Mouse (Mus musculus) cerebellum, postnatal 10 days (tissue): Measurements from ENCODE around the gene Acvr2b.
"Not testable (repeated sequence)": the region's sequence is repeated elsewhere in the genome, so short reads cannot be mapped to it uniquely, and the experiment has no call there.

Source experiments
- DNase-seq, 2 experiments: peaks; one replicate each; pipeline ENCODE4 v3.0.0; 2021; ENCODE audit warnings: mixed read lengths in 2 of 2

Acvr2b gene

DNA sequence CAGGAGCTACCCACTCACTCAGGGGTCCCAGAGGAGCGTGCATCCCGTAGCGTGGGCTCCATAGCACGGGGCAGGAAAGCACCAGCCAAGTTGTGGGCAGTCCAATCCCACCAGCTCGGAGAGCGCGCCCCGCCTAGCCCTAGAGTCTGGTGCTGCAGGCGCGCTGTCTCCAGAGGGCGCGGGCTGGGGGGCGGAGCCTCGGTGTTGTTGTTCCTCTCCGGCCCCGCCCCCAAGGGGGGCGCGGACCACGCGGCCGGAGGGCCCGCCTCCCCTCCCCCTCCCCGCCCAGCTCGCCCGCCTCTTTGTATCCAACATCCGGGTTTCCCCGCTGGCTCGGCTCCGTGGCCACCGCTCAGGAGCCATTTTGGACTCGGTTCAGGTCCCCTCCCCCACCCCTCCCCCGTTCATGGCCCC lies at the start of gene Acvr2b:
Gene Acvr2b (plus strand): TSS at position 318 of the 414 bp plus-strand sequence.
- DNase-seq, result peak; percentile 98 to 99

DNA sequence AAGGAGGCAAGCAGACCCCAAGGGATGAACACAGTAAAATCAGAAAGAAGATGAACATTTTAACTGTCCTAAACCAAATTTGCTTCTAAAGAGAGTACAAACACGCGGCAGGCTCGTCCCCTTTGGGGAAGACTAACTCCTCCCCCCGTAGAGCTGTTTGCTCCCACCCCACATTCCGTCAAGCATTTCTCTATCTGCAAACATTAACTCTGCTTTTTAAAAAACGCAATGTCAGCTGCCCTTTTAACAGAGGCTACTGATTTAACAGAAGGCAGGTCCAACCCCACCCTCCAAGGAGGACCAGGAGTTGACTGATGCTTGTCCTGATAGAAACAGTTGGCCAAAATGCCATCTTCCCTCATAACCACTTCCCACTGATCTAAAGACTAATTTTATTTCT lies 48.0 kb upstream of the Acvr2b start:
- no peak for DNase-seq

DNA sequence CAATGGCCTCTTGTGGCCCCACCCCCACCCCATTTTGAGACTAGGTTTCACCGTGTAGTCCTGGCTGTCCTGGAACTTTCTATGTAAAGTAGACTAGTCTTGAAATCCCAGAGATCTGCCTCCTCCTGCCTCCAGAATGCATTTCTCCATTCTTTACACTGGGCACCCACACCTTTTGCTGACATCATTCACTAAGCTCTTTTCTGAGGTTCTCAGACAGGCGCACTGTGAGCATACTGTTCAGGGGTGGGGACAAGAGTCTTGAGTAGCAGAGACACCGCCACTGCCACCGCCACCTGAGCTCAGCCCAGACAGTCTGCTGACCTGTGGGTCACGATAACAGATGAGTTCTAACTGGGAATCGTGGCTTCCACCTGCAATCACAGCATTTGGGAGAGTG lies 46.0 kb upstream of the Acvr2b start:
- no peak for DNase-seq

DNA sequence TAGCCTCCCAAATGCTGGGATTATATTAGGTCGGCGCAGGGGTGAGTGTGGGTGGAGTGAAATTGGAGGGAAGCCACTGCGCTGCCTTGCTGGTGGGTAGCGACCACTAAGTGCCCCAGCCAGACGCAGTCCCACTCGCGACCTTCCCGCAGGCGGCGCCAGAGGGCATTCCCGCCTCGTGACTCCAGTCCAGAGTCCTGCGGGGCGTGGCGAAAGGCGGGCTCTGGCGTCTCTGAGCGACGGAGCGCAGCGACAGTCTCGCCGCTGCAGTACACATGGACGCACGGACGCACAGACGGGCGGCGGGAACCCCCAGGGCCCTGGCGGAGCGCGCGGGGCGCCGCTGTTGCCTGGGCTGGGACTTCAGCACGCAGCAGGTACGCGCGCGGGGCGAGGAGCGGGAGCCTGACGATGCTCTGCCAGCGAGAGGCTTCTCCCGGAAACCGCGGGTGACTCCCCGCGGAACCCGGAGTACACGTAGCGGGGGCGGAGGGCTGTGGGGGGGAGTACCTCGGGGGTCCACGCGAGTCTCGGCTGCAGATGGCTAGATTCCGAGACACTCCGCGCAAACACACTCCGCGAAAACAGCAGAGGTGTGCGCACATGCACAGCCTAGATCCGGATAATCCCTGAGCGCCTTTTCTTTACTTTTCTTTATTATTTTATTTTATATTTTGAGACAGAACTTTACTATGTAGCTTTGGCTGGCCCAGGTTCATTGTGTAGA lies 44.4 kb upstream of the Acvr2b start, which contains the start of gene Xylb:
Gene Xylb (plus strand): TSS at position 51 of the 727 bp plus-strand sequence.
- DNase-seq, result peak; percentile 97 to 98

DNA sequence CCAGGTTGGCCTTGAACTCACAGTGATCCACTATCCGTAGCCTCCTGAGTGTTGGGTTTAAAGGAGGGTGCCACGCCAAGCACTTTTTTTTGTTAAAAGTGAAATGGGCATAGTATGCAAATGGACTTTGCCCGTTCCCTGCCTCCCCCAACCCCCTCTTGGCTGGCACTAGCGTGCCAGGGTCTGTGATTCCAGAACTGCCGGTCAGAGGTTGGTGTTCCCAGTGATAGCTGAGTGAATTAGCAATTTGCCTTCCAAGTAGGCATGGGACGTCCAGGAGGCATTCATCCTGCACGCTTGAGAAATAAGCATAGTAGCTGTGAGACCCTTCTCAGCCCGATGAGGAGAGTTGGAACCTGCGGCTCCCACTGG lies 43.9 kb upstream of the Acvr2b start:
- DNase-seq, result peak in 1 of 2 experiments; percentile 29

DNA sequence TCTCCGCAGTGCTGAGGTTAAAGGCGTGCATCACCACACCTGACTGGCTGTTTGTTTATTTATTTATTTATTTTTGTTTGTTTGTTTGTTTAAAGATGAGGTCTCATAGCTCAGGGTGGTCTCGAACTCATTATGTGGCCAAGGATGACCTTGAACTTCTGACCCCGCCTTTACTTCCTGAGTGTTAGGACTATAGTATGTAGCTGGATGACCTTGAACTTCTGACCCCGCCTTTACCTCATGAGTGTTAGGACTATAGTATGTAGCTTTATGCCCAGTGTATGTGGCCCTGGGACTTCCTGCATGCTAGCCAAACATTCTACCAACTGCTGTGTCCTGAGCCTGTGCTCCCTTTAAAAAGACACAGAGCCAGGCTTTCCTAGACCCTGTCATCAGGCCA lies 40.5 kb upstream of the Acvr2b start:
- no peak for DNase-seq

DNA sequence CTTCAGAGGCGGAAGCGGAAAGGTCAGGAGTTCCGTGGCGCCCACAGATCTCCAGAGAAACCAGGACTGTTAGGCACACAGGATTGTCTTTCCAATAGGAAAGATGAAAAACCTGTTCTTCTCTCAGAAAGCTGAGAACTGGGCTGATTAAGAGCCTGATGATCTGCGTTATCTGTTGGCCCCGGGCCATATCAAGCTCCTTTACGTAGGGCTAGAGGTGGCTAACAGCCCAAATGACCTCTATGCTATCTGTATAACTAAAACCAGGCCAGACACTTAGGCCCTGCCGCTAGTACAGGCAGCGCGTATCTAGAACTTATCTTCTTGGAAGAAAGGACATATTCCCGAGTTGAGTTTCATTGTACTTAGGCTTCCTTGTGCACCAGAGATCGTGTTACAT lies 38.7 kb upstream of the Acvr2b start:
- DNase-seq, result no peak

DNA sequence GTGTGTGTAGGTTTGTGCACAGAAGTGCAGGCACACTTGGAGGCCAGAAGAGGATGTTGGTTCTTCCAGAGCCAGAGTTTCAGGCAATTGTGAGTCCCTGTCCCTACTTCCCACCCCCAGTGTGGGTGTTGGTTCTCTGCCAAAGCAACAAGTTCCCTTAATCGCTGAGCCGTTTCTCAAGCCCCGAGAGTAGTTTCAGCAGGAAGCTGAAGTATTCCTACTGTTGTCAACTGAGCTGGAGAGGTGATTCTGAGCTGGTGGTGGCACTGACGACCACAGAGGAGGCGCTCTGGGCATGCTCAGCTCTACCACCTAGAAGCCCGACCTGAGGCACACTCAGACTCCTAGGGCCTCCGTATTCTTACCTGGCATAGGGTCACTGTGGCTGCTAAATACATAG lies 36.6 kb upstream of the Acvr2b start, which contains the start of gene Slc22a14:
Gene Slc22a14 (minus strand): TSS at position 270 of the 400 bp plus-strand sequence.
- DNase-seq, result no peak

DNA sequence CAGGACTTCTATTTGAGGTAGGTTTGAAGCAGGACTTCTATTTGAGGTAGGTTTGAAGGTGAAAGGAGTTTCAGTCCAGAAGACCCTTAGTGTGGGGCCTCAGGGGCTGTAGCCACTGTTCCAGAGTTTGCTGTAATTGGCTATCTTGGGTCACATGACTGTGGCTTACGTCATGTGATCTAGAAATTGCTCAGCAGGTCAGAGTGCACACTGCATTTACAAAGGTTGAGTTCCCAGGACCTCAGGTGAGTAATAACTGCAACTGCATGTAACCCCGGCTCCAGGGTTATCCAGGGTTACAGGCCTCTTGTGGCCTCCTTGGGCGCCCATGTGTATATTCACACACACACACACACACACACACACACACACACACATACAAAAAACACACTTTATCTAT lies 33.6 kb upstream of the Acvr2b start:
- no peak for DNase-seq

DNA sequence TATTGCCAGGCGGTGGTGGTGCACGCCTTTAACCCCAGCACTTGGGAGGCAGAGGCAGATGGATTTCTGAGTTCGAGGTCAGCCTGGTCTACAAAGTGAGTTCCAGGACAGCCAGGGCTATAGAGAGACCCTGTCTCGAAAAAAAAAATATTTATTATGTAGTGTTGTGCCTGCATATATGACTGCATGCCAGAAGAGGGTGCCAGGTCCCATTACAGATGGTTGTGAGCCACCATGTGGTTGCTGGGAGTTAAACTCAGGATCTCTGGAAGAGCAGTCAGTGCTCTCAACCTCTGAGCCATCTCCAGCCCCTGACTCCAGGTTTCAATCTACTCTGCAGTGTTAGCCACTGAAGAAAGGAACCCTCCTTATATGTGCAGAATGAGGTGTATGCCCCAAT lies 31.1 kb upstream of the Acvr2b start:
- DNase-seq, result not testable (repeated sequence)

DNA sequence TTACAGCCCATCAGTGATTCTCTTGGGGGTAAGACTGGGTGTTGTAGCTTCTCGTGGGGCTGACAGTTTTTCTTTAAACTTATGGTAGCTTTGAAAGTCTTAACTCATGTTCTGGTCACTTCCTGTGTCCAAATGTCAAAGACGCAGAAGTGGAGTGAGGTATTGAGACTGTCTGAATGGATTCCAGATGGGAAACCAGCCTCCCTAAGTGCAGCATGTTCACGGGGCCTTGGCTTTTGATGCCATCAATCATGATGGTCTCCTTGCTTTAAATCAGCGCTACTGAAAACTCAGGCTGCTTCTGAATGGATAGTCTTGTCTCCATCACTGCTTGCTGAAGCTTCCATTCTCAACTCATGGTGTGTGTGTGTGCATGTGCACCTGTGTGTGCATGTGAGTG lies 30.7 kb upstream of the Acvr2b start:
- DNase-seq, result no peak

DNA sequence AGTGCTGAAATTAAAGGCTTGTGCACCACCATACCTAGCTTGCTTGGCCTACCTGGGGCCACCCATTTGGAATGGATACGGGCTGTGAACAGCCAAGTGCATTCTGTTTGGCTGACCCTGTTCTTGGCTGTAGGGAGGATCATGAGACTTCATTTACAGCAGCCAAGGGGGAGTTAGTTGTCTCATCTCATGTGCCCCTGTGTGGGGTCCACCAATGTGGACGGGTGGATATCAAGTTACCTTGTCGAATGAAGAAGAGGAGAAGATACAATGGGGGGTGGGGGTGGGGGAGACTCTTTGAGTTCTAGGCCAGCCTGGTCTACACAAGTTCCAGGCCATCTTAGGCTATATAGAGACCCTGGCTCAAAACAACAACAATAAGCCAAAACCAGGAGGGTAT lies 26.9 kb upstream of the Acvr2b start:
- DNase-seq, result no peak

DNA sequence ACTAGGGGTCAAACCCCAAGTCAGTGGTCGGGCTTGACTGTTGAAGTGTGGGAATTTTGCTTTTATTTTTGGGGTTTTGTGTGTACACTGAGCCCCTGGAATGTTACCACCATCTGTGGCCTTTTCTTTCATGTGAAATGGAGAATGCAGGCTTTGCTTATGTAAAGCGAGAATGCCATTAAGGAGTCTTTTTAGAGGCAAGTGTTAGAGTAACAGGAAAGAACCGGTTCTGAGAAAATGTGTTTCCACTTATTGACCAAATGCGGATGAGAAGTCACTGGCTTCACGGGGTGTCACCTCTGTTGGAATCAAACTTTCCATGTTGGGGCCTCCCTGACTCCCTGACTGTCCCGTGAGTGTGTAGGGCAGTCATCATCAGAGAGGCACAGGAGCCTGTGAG lies 26.4 kb upstream of the Acvr2b start:
- DNase-seq, result no peak

DNA sequence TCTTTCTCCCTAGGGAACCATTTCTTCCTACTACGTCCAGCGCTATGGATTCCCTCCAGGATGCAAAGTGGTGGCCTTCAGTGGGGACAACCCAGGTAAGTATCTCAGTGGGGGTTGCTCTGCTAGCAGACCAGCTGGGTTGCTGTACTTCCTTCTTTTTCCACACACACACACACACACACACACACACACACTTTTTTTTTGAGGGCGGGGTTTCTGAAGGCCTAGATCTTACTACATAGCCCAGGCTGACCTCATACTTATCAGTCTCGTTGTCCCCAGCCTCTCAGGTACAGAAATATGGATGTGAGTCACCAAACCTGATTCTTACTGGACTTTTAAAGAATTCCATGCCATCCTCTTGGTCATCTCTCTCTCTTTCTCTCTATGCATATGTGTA lies 23.7 kb upstream of the Acvr2b start:
- DNase-seq, result no peak

DNA sequence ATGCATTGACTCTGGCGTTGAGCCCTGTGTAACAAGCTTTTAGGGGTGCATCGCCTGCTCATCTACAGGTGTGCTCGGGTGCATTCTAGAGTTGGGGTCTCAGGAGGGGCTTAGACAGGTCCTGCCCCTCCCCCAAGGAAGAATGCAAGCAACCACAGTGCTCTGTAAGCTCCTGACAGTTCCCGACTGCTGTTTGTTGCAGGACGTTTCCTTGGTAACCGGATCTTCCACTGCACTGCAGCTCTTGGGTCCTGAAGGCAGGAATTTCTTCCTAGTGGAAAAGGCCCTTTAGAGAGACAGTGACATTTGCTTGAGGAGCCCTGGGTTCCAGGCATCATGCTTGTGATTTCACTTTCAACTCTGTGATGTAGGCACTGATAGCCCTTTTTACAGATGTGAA lies 19.3 kb upstream of the Acvr2b start:
- DNase-seq, result no peak

DNA sequence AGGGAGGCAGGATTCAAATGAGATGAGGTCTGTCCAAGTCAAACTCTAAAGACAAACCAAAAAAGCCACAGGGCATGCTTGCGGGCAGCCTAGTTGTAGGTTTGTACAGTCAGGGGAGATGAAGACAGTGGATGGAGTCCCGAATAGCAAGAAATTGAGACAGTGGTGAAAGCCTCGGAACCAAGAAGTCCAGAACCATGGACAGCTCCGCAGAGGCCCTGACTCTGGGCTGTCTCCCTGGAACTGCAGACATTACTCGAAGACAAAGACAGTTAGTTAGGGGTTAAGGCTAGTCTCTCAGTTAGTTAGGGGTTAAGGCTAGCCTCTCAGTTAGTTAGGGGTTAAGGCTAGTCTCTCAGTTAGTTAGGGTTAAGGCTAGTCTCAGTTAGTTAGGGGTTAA lies 13.0 kb upstream of the Acvr2b start:
- no peak for DNase-seq

DNA sequence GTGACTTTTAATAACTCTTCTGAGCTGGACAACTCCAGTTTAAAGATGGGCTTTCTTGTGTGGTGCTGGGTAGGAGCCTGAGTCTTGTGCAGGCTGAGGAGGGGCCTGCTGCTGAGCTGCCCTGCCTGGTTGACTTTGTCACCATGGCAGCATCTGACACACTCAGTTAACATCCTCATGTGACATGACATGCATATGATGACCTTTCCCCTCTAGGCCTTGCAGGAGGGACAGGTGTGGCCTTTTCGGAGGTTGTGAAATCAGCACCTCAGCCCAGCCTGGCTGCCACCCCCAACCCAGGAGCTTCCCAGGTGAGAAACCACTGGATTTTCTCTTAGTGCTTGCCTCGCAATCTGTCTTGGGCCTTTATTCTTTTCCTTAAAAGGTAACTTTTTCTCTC lies 11.7 kb upstream of the Acvr2b start:
- no peak for DNase-seq

DNA sequence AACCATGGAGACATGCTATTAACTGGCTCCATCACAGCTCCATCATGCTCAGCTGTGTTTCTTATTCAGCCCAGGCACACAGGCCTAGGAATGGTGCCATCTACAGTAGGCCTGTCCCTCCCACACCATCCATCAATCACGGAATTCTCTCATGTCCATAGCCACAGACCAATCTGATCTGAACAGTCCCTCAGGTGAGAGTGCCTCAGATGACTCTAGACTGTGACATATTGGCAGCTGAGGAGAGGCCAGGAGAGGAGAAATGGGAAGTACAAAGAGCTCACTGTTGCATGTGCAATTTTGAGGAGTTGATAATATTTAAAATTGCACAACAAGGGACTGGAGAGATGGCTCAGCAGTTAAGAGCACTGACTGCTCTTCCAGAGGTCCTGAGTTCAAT lies 7.1 kb upstream of the Acvr2b start:
- DNase-seq, result no peak

DNA sequence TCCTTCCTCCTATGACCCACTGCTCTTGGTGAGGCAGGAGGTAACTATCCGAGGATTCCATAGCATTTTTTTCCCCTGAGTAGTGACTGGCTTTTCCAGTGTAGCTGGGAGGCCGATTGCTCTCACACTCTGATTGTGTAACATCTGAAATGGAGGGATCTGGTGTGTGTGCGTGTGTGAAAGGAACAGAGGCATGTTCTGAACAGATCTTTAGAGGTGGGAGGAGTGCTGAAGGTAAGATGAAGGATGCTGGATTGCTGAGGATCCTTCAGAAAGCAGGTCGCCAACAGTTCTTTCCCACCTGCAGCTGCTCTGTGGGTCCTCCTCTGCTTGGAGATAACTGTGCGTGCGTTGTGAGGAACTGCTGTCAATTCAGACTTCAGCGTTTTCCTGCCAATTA lies 567 bp upstream of the Acvr2b start:
- no peak for DNase-seq

DNA sequence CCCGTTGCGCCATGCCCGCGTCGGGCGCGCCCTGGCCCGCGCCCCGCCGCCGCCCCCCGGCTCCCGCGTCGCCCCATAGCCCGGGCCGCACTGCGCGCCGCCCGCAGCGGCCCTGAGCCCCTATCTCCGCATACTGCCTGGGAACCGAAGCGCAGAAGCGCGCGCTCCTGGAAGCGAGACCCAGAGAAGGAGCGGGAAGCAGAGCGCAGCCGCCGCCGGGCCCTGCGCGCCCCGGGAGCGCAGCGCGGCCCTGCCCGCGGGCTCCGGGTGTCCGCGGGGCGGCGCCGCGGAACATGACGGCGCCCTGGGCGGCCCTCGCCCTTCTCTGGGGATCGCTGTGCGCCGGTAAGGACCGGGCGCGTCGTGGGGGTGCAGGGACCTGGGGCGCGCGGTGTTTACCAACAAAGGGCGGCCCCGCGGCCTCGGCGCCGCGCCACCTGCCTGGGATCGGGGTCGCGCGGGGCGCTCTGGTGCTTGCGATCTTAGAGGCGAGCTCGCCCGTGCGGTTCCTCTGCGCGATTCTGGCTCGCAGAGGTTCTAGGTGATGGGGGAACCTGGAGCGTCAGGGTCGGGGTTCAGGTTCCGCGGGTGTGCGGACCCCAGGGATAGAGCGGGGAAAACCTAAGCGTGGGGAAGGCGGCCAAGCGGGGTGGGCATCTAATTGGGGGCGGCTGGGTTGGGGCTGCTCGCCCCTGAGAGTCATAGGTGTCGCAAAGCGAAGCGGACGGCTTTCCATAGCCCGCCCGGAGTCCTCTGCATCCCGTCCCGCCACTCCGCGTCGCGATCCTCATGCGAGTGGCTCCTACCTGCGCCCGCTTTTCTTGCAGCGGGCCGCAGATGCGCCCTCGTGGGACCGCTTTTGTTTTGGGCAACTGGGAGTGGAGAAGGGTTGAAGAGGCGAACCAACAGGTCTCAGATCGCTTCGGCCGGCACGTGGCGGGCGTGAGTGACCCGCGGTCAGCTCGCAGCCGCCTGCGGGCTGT lies 626 bp downstream of the Acvr2b start:
- peak; percentile 73 to 77 for DNase-seq

DNA sequence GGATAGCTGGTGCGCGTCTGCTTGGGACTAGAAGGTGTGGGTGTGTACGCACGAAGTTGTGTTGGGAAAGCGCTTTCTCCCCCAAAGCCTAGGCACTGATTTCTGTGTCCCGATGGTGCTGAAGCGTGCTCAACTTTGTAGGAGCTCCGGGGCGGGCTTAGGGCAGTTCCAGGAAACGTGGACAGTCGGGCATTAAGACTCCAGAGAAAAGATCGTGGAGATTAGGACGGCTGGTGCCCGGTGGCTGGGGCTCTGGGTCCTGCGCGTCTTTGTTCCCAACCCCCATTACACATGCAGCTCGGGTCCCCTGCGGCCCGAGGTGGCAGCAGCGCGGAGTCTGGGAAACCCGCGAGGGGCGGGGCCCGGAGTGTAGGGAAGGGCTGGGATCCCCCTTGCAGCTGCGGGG lies 1.3 kb downstream of the Acvr2b start:
- peak; percentile 69 to 72 for DNase-seq

DNA sequence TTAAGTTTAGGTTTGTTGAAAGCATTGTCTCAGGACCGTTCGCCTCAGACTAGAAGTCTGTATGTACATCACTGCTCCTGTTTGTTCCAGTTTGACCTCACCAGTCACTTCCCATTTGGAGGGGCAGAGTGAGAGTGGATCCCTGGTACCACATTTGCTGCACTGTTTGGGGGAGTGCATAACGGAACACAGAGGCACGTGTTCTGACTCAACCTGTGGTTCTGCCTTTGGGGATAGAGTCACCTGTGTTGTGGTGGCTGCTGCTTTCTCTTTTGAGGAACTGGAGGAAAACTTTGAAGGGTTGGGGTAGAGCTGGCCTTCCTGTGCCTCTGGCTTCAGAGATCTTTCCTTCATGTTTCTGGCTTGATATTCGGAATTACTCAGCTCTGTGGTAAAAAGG lies 2.2 kb downstream of the Acvr2b start:
- DNase-seq, result no peak

DNA sequence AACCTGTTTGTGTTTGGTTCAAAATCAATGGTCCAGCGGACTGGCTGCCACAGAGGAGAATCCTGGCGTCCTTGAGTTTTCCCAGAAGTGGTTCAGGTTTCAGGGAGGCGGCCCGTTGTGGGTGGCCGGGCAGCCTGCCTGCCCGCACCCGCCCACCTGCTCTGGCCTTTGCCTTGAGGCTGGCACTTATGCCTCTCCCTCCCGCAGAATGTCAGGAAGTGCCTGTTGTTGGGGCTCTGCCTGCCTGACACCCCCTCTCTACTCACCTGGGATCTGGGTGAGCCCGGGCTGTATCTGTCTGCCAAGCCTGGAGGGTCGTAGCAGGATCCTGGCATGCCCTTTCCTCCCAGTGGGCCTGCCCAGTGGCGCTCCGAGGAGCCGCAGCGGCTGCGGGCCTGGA lies 6.0 kb downstream of the Acvr2b start:
- DNase-seq, result no peak
